Mouse (Mus musculus) embryonic facial prominence, embryonic 12.5 days (tissue): ENCODE measurements around the gene Flt3l. TPM values are rescaled to one million over a fixed set of nuclear protein-coding genes. Genes with fewer than 3 reads are reported as not detected.
"Not testable (repeated sequence)": the region's sequence is repeated elsewhere in the genome, so short reads cannot be mapped to it uniquely, and the experiment has no call there.

Experiments used
- ATAC-seq: fragments of 200-750 bp; cut with Nextera tagmentation; 2 replicates; pipeline ENCODE4 v1.8.0; 2017; ENCODE audit not compliant: insufficient number of reproducible peaks, insufficient read depth, low FRiP score, low TSS enrichment
- H3K27ac ChIP-seq: fragments of 300-500 bp; sonication (generic); 2 replicates; pipeline ENCODE4 v1.5.1; 2016; ENCODE audit warnings: mild to moderate bottlenecking
- H3K27me3 ChIP-seq: fragments of 300-500 bp; sonication (generic); 2 replicates; pipeline ENCODE4 v1.6.1; 2016; ENCODE audit warnings: mild to moderate bottlenecking, moderate library complexity
- H3K36me3 ChIP-seq: fragments of 300-500 bp; sonication (generic); 2 replicates; pipeline ENCODE4 v1.6.1; 2016; ENCODE audit warnings: mild to moderate bottlenecking
- H3K4me1 ChIP-seq: fragments of 300-500 bp; sonication (generic); 2 replicates; pipeline ENCODE4 v1.6.1; 2016
- H3K4me2 ChIP-seq: fragments of 300-500 bp; sonication (generic); replicated peaks from 2 replicates; pipeline ENCODE4 v1.6.1; 2016; ENCODE audit warnings: mild to moderate bottlenecking, moderate library complexity
- H3K4me3 ChIP-seq: fragments of 300-500 bp; sonication (generic); 2 replicates; pipeline ENCODE4 v1.5.1; 2016; ENCODE audit warnings: mild to moderate bottlenecking
- H3K9ac ChIP-seq: fragments of 300-500 bp; sonication (generic); 2 replicates; pipeline ENCODE4 v1.6.1; 2016; ENCODE audit warnings: mild to moderate bottlenecking, moderate library complexity
- H3K9me3 ChIP-seq: fragments of 300-500 bp; sonication (generic); 2 replicates; pipeline ENCODE4 v1.6.1; 2016; ENCODE audit warnings: mild to moderate bottlenecking, moderate library complexity
- WGBS: fragments of 180-500 bp; shearing (Covaris S2); methylation state at CpG from one replicate; pipeline ENCODE4 v1.1.7; 2016; 5-methylcytosine and 5-hydroxymethylcytosine counted together
- polyA plus RNA-seq: library from polyadenylated mRNA; unstranded; fragments of >200 nt; fragmentation: Nextera tagmentation; extraction: Ambion mirVana; gene quantifications from 2 replicates; pipeline ENCODE4 v1.2.1, GENCODE M21; 2016

Gene Flt3l
- polyA plus RNA-seq, 1 experiment from 2014 or later = 1.1 TPM

- Histone ChIP-seq H3K27ac (peak within 1 kb of the TSS; percentile 90), H3K4me3 (peak within 1 kb of the TSS; percentile 20; the same call in 1 of the 2 replicates), H3K9ac (peak within 1 kb of the TSS; percentile 49; the same call in 1 of the 2 replicates), H3K36me3 (no peaks in the 10 kb centered on the region), H3K4me2 (peak within 1 kb of the TSS; percentile 36), H3K4me1 (peaks cover 21% of the 10 kb centered on the region), H3K9me3 (no peaks in the 10 kb centered on the region), H3K27me3 (no peaks in the 10 kb centered on the region)
- peak; percentile 82; the same call in 1 of the 2 replicates for ATAC-seq
- 48% methylated on average over 7 of the region's 7 CpGs for WGBS
These were observed 32.5 kb downstream of the Flt3l start, which contains the start of gene Fcgrt for GRCm38 (mm10) chr7:45103652-45104180. TSS of gene Fcgrt (minus strand) at chr7:45103851.

- peak overlapping the region; percentile 49; the same call in 1 of the 2 replicates for H3K9ac ChIP-seq
- no peaks in the 10 kb centered on the region for H3K36me3 ChIP-seq
- 58% methylated on average over 9 of the region's 9 CpGs for WGBS
- peaks cover 21% of the 10 kb centered on the region for H3K4me1 ChIP-seq
- ATAC-seq = no peak
- no peaks in the 10 kb centered on the region for H3K27me3 ChIP-seq
- no peaks in the 10 kb centered on the region for H3K9me3 ChIP-seq
- H3K4me2 ChIP-seq = peak overlapping the region; percentile 36
- H3K27ac ChIP-seq = peak overlapping the region; percentile 90
- H3K4me3 ChIP-seq = peak overlapping the region; percentile 20; the same call in 1 of the 2 replicates
These were observed 33.2 kb downstream of the Flt3l start for GRCm38 (mm10) chr7:45102940-45103585.

- Histone ChIP-seq H3K4me2 (peak overlapping the region; percentile 36; the same call in 1 of the 2 replicates), H3K36me3 (no peaks in the 10 kb centered on the region), H3K27ac (no peak overlapping the region), H3K4me1 (peaks cover 21% of the 10 kb centered on the region), H3K27me3 (no peaks in the 10 kb centered on the region), H3K9me3 (no peaks in the 10 kb centered on the region), H3K4me3 (no peak overlapping the region), H3K9ac (no peak overlapping the region)
- no peak for ATAC-seq
- WGBS = 82% methylated on average over 11 of the region's 11 CpGs
These were observed 33.8 kb downstream of the Flt3l start for GRCm38 (mm10) chr7:45102441-45102840.

GRCm38 (mm10) chr7:45100046-45100445 lies 36.2 kb downstream of the Flt3l start:
- 90% methylated on average over 6 of the region's 6 CpGs for WGBS
- no peak overlapping the region for H3K4me2 ChIP-seq
- no peaks in the 10 kb centered on the region for H3K9me3 ChIP-seq
- no peak overlapping the region for H3K4me3 ChIP-seq
- H3K27me3 ChIP-seq = no peaks in the 10 kb centered on the region
- H3K36me3 ChIP-seq = no peaks in the 10 kb centered on the region
- no peak overlapping the region for H3K9ac ChIP-seq
- no peak overlapping the region for H3K27ac ChIP-seq
- H3K4me1 ChIP-seq = peaks cover 21% of the 10 kb centered on the region
- ATAC-seq = no peak

- WGBS = 87% methylated on average over 8 of the region's 8 CpGs
- no peak for ATAC-seq
- Histone ChIP-seq H3K27me3 (no peaks in the 10 kb centered on the region), H3K9ac (no peak overlapping the region), H3K4me2 (no peak overlapping the region), H3K4me1 (peaks cover 25% of the 10 kb centered on the region), H3K36me3 (no peaks in the 10 kb centered on the region), H3K27ac (no peak overlapping the region), H3K4me3 (no peak overlapping the region), H3K9me3 (no peaks in the 10 kb centered on the region)
These were observed 37.5 kb downstream of the Flt3l start for GRCm38 (mm10) chr7:45098541-45099240.

GRCm38 (mm10) chr7:45097479-45097878 lies 38.8 kb downstream of the Flt3l start:
- Histone ChIP-seq H3K9me3 (no peaks in the 10 kb centered on the region), H3K27me3 (no peaks in the 10 kb centered on the region), H3K4me2 (no peak overlapping the region), H3K9ac (no peak overlapping the region), H3K4me1 (peaks cover 22% of the 10 kb centered on the region; the same call in 1 of the 2 replicates), H3K36me3 (no peaks in the 10 kb centered on the region), H3K4me3 (no peak overlapping the region), H3K27ac (0 out of 2 replicates have a peak overlapping the region, but pooled peaks have one; percentile 11)
- ATAC-seq = no peak
- 52% methylated on average over 6 of the region's 6 CpGs for WGBS

GRCm38 (mm10) chr7:45095965-45096364 lies 40.3 kb downstream of the Flt3l start:
- H3K27ac ChIP-seq, H3K9me3 ChIP-seq, H3K36me3 ChIP-seq, ATAC-seq, H3K27me3 ChIP-seq, H3K4me2 ChIP-seq, H3K4me3 ChIP-seq, H3K9ac ChIP-seq: not testable (repeated sequence)
- 93% methylated on average over 14 of the region's 14 CpGs for WGBS
- H3K4me1 ChIP-seq = peaks cover 23% of the 10 kb centered on the region; the same call in 1 of the 2 replicates

- no peaks in the 10 kb centered on the region for H3K27me3 ChIP-seq
- H3K9ac ChIP-seq = no peak overlapping the region
- H3K36me3 ChIP-seq = no peaks in the 10 kb centered on the region
- H3K4me1 ChIP-seq = peaks cover 28% of the 10 kb centered on the region; the same call in 1 of the 2 replicates
- WGBS = 81% methylated on average over 6 of the region's 6 CpGs
- H3K27ac ChIP-seq = 0 out of 2 replicates have a peak overlapping the region, but pooled peaks have one; percentile 88
- ATAC-seq = no peak
- H3K4me2 ChIP-seq = no peak overlapping the region
- H3K4me3 ChIP-seq = no peak overlapping the region
- no peaks in the 10 kb centered on the region for H3K9me3 ChIP-seq
These were observed 40.9 kb downstream of the Flt3l start for GRCm38 (mm10) chr7:45095367-45095766.

- Histone ChIP-seq H3K9ac (no peak overlapping the region), H3K27me3 (no peaks in the 10 kb centered on the region), H3K36me3 (0 out of 2 replicates have a peak, but pooled peaks cover 8% of the 10 kb centered on the region), H3K4me3 (no peak overlapping the region), H3K27ac (peak overlapping the region; percentile 88), H3K4me1 (peaks cover 34% of the 10 kb centered on the region; the same call in 1 of the 2 replicates), H3K9me3 (no peaks in the 10 kb centered on the region), H3K4me2 (no peak overlapping the region; the same call in 1 of the 2 replicates)
- WGBS = 22% methylated on average over 7 of the region's 7 CpGs
- ATAC-seq = no peak
These were observed 42.1 kb downstream of the Flt3l start for GRCm38 (mm10) chr7:45094121-45094520.

GRCm38 (mm10) chr7:45093516-45093905 lies 42.7 kb downstream of the Flt3l start:
- H3K27ac ChIP-seq = peak overlapping the region; percentile 88
- WGBS = 30% methylated on average over 17 of the region's 18 CpGs
- no peaks in the 10 kb centered on the region for H3K9me3 ChIP-seq
- peaks cover 12% of the 10 kb centered on the region for H3K36me3 ChIP-seq
- no peaks in the 10 kb centered on the region for H3K27me3 ChIP-seq
- peaks cover 34% of the 10 kb centered on the region; the same call in 1 of the 2 replicates for H3K4me1 ChIP-seq
- H3K9ac ChIP-seq = no peak overlapping the region
- peak overlapping the region; percentile 20 for H3K4me2 ChIP-seq
- ATAC-seq = no peak
- no peak overlapping the region for H3K4me3 ChIP-seq

- Histone ChIP-seq H3K9ac (no peak overlapping the region), H3K4me2 (peak overlapping the region; percentile 20), H3K4me1 (peaks cover 34% of the 10 kb centered on the region; the same call in 1 of the 2 replicates), H3K27me3 (no peaks in the 10 kb centered on the region), H3K27ac (peak overlapping the region; percentile 88), H3K36me3 (peaks cover 18% of the 10 kb centered on the region), H3K9me3 (no peaks in the 10 kb centered on the region), H3K4me3 (no peak overlapping the region)
- no peak for ATAC-seq
- WGBS = 32% methylated on average over 12 of the region's 12 CpGs
These were observed 43.3 kb downstream of the Flt3l start for GRCm38 (mm10) chr7:45092828-45093515.
